Mouse (Mus musculus): ENCODE measurements around the gene Tspan18.

DNA sequence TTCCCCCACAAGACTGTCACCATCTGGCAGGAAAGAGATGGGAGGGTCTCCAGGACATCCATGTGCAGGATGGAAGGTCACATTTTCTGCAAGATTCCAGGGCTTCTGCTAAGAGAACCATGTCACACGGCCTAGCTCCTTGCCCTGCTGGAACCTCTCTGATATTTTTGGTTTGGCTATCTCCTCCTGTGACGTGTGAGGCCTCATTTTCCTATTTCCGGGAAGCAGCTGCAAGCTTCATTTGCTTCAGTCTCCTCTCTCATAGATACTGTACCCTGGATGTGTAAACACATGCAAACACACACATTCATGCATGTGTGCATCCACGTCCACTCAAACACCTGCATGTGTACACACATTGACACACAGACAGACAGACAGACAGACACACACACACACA, 171.5 kb downstream of the Tspan18 start:
- TF ChIP-seq CTCF (IDR thresholded peaks at IDR 0.05; ENCODE audit: low read depth, low read length) (no peak), POLR2A (IDR thresholded peaks at IDR 0.05; ENCODE audit: extremely low read depth, insufficient read depth, low read length) (no peak)

Measured in liver, adult 2 months (tissue).